Mouse (Mus musculus): ENCODE data around the gene Ndufab1. TPM values are rescaled to one million over a fixed set of nuclear protein-coding genes. Genes with fewer than 3 reads are reported as not detected.
A peak's percentile ranks its signal among the peaks of the same experiment; 100 is the strongest.
"Not testable (repeated sequence)": the region's sequence is repeated elsewhere in the genome, so short reads cannot be mapped to it uniquely, and the experiment has no call there.

The Ndufab1 gene
- total and polyA plus RNA-seq, 3 experiments = 156 to 366 (median 248) TPM

- TF ChIP-seq BHLHE40 (IDR thresholded peaks at IDR 0.05; ENCODE audit: low read depth, low read length) = 0 out of 2 replicates have a peak, but pooled peaks have one; percentile 5
- TF ChIP-seq CHD2 (IDR thresholded peaks at IDR 0.05; ENCODE audit: low read length) = peak; percentile 23
- 0 out of 2 replicates have a peak, but pooled peaks have one; percentile 9 for TF ChIP-seq TBP (conservative IDR thresholded peaks at IDR 0.05; ENCODE audit: low read depth, low read length)
- TF ChIP-seq ZNF384 (IDR thresholded peaks at IDR 0.05; ENCODE audit: low read depth, low read length) = peak; percentile 60; the same call in 1 of the 2 replicates
- H3K36me3 ChIP-seq (replicated peaks in 1 of 2; ENCODE audit: control insufficient read depth in 1 of 2, insufficient read depth in 1 of 2, low read length in 1 of 2) = peaks cover 24 to 35% of the 10 kb centered on the region in 2 experiments
- peaks cover 46% of the 10 kb centered on the region for H3K79me2 ChIP-seq (replicated peaks; ENCODE audit: control insufficient read depth, extremely low read depth, insufficient read depth, poor library complexity, severe bottlenecking)
- in situ Hi-C loops (cut with MboI; ENCODE audit: low pct_ligation_motif_present, low pct_unique_long_range_greater_than_20kb, low sequenced_read_pairs); DNase-seq (ENCODE audit: extremely low read depth); H3K27me3 ChIP-seq (replicated peaks); dilution Hi-C loops (cut with MboI; ENCODE audit: extremely low pct_ligation_motif_present, extremely low pct_unique_long_range_greater_than_20kb, low sequenced_read_pairs); H3K9me3 ChIP-seq (replicated peaks; ENCODE audit: low read length): not testable (repeated sequence)
- peak overlapping the region; percentile 33; the same call in 1 of the 2 replicates for H3K27ac ChIP-seq (ENCODE audit: insufficient read depth, low read depth)
- peak overlapping the region; percentile 67 for H3K9ac ChIP-seq (ENCODE audit: insufficient read depth, low read depth)
- peaks cover 2 to 17% of the 10 kb centered on the region in 2 experiments; a peak in 3 of 4 replicates for H3K4me1 ChIP-seq (ENCODE audit: control insufficient read depth in 1 of 2, insufficient read depth in 2 of 2)
- peak overlapping the region; percentile 97 for H3K4me2 ChIP-seq (ENCODE audit: insufficient read depth, low read depth, poor library complexity, severe bottlenecking)
- H3K4me3 ChIP-seq (replicated peaks in 1 of 3; ENCODE audit: low read depth in 2 of 3, low read length in 2 of 3, poor library complexity in 1 of 3) = peak overlapping the region; percentile 74 to 84 (median 77)
These were observed 506 bp downstream of the Ndufab1 start for GRCm38 (mm10) chr7:122101014-122101746.

- Histone ChIP-seq H3K4me1 (ENCODE audit: control insufficient read depth in 1 of 2, insufficient read depth in 2 of 2) (peaks cover 2 to 20% of the 10 kb centered on the region in 2 experiments; a peak in 3 of 4 replicates), H3K27me3 (replicated peaks) (no peaks in the 10 kb centered on the region), H3K79me2 (replicated peaks; ENCODE audit: control insufficient read depth, extremely low read depth, insufficient read depth, poor library complexity, severe bottlenecking) (peaks cover 55% of the 10 kb centered on the region), H3K9me3 (replicated peaks; ENCODE audit: low read length) (no peaks in the 10 kb centered on the region), H3K27ac (ENCODE audit: insufficient read depth, low read depth) (no peak overlapping the region), H3K4me3 (replicated peaks in 1 of 3; ENCODE audit: low read depth in 2 of 3, low read length in 2 of 3, poor library complexity in 1 of 3) (no peak overlapping the region), H3K36me3 (replicated peaks in 1 of 2; ENCODE audit: control insufficient read depth in 1 of 2, insufficient read depth in 1 of 2, low read length in 1 of 2) (peaks cover 42 to 52% of the 10 kb centered on the region in 2 experiments), H3K9ac (ENCODE audit: insufficient read depth, low read depth) (no peak overlapping the region), H3K4me2 (ENCODE audit: insufficient read depth, low read depth, poor library complexity, severe bottlenecking) (peak overlapping the region; percentile 63; the same call in 1 of the 2 replicates)
- DNase-seq (ENCODE audit: extremely low read depth) = peak; percentile 74
- dilution Hi-C loops (cut with MboI; ENCODE audit: extremely low pct_ligation_motif_present, extremely low pct_unique_long_range_greater_than_20kb, low sequenced_read_pairs) (no loop called here), in situ Hi-C loops (cut with MboI; ENCODE audit: low pct_ligation_motif_present, low pct_unique_long_range_greater_than_20kb, low sequenced_read_pairs) (loop anchor here (5.0 kb wide), 1 partner anchor 53 kb away; no protein-coding TSS in a partner anchor)
- TF ChIP-seq USF1 (IDR thresholded peaks at IDR 0.05; ENCODE audit: low read depth, low read length) = no peak
- peak; percentile 75 for TF ChIP-seq RAD21 (IDR thresholded peaks at IDR 0.05; ENCODE audit: low read depth, low read length)
- TF ChIP-seq EP300 (IDR thresholded peaks at IDR 0.05; ENCODE audit: low read length) = no peak
- 0 out of 2 replicates have a peak, but pooled peaks have one; percentile 38 for TF ChIP-seq TCF12 (IDR thresholded peaks at IDR 0.05; ENCODE audit: low read depth, low read length)
- TF ChIP-seq MYC (IDR thresholded peaks at IDR 0.05; ENCODE audit: low read depth, low read length) = peak; percentile 72; the same call in 1 of the 2 replicates
- TF ChIP-seq TBP (conservative IDR thresholded peaks at IDR 0.05; ENCODE audit: low read depth, low read length) = no peak
- TF ChIP-seq CTCF (conservative IDR thresholded peaks at IDR 0.05 in 1 of 2, IDR thresholded peaks at IDR 0.05 in 1 of 2; ENCODE audit: low read depth in 2 of 2, low read length in 2 of 2) = peak; percentile 88 to 98
- peak; percentile 46; the same call in 1 of the 2 replicates for TF ChIP-seq JUND (conservative IDR thresholded peaks at IDR 0.05; ENCODE audit: low read depth, low read length)
- TF ChIP-seq ELF1 (IDR thresholded peaks at IDR 0.05; ENCODE audit: low read depth, low read length) = no peak
- TF ChIP-seq SMC3 (IDR thresholded peaks at IDR 0.05; ENCODE audit: low read depth, low read length) = peak; percentile 47; the same call in 1 of the 2 replicates
- no peak for TF ChIP-seq MAX (IDR thresholded peaks at IDR 0.05; ENCODE audit: low read length)
- TF ChIP-seq USF2 (conservative IDR thresholded peaks at IDR 0.05; ENCODE audit: low read depth, low read length) = no peak
- no peak for TF ChIP-seq JUN (IDR thresholded peaks at IDR 0.05; ENCODE audit: insufficient read depth, low read depth, low read length)
- 0 out of 2 replicates have a peak, but pooled peaks have one; percentile 18 for TF ChIP-seq IRF4 (IDR thresholded peaks at IDR 0.05; ENCODE audit: low read depth, low read length)
- TF ChIP-seq SIN3A (IDR thresholded peaks at IDR 0.05; ENCODE audit: low read length) = peak; percentile 61
- 0 out of 2 replicates have a peak, but pooled peaks have one; percentile 32 for TF ChIP-seq HCFC1 (IDR thresholded peaks at IDR 0.05; ENCODE audit: low read depth, low read length)
These were observed 2.5 kb downstream of the Ndufab1 start for GRCm38 (mm10) chr7:122099222-122099621.
